Mouse (Mus musculus) left cerebral cortex, postnatal 14 days (tissue): Measurements from ENCODE around the gene Gja10. TPM values are rescaled to one million over a fixed set of nuclear protein-coding genes. Genes with fewer than 3 reads are reported as not detected.

Source experiments
- DNase-seq, 2 experiments: peaks; one replicate each; pipeline ENCODE4 v3.0.0; 2021 to 2022; ENCODE audit warnings: low spot score in 2 of 2, mixed read lengths in 1 of 2
- intact Hi-C: fragments of 180-260 bp; cut with DNase I; formaldehyde crosslinking; loops from one replicate; pipeline ENCODE4 v1.15.1; 2025
- total RNA-seq, 2 experiments: library from RNA; stranded (reverse); gene quantifications; 2 replicates each; pipeline ENCODE4 v1.2.3; 2021

Gja10 gene
- total RNA-seq, 2 experiments from 2014 or later = not detected

- DNase-seq = no peak
- intact Hi-C loops = loop anchor here (5.0 kb wide), 1 partner anchor 325 kb away; the partner anchor contains the start of gene Bach2
These were observed 40.0 kb downstream of the Gja10 start for GRCm38 (mm10) chr4:32562319-32563115.

GRCm38 (mm10) chr4:32561555-32562095 is 40.9 kb downstream of the Gja10 start:
- intact Hi-C loops = loop anchor here (5.0 kb wide), 1 partner anchor 324 kb away; the partner anchor contains the start of gene Bach2

GRCm38 (mm10) chr4:32560724-32561554 is 41.6 kb downstream of the Gja10 start:
- intact Hi-C loops = loop anchor here (5.0 kb wide), 1 partner anchor 324 kb away; the partner anchor contains the start of gene Bach2
- no peak for DNase-seq

More at GRCm38 (mm10) chr4:32561555-32562095, 40.9 kb downstream of the Gja10 start:
- DNase-seq = peak; percentile 58 to 64

GRCm38 (mm10) chr4:32560246-32560645 is 42.3 kb downstream of the Gja10 start:
- intact Hi-C loops = loop anchor here (5.0 kb wide), 1 partner anchor 323 kb away; the partner anchor contains the start of gene Bach2
- no peak for DNase-seq

- no peak for DNase-seq
- intact Hi-C loops = no loop called here
These were observed 47.1 kb downstream of the Gja10 start for GRCm38 (mm10) chr4:32555506-32555905.

- DNase-seq = no peak
- intact Hi-C loops = no loop called here
These were observed 51.2 kb downstream of the Gja10 start for GRCm38 (mm10) chr4:32551337-32551736.

- intact Hi-C loops = no loop called here
- no peak for DNase-seq
These were observed 53.4 kb downstream of the Gja10 start for GRCm38 (mm10) chr4:32549150-32549549.

Other genes starting within 250 kb of the Gja10 start
- 1 to 10 TPM; 8.4 to 8.6 TPM for gene Casp8ap2, start 12.7 kb upstream of the Gja10 start, total RNA-seq
- 10 to 100 TPM; 22.2 to 28.0 TPM for gene Mdn1, start 54.4 kb upstream of the Gja10 start, total RNA-seq
- gene Lyrm2, start 197.5 kb upstream of the Gja10 start, total RNA-seq = 10 to 100 TPM; 34.2 to 39.3 TPM